Comparison of ENCODE assay signal across 12 mouse cellular contexts in genomic region chr10:60353241-60354002, GRCm38 (mm10). TPM values are rescaled to one million over a fixed set of nuclear protein-coding genes. Genes with fewer than 3 reads are reported as not detected.
DNase-seq lines count a peak whose midpoint lies in the region; ATAC-seq lines count a peak whose summit lies in the region.
"Had no signal": no experiment of that assay in that cellular context is flagged by ENCODE, and none has a peak within 500 bp of the region (broad histone marks: within the 10 kb centered on the region; RNA-seq: fewer than 3 reads in every experiment).

No protein-coding gene starts in this region.

- no peaks in the 10 kb centered on the region for H3K36me3 ChIP-seq in kidney, embryonic 15.5 days
- H3K36me3 ChIP-seq in embryonic facial prominence, embryonic 13.5 days = no peaks in the 10 kb centered on the region
- H3K36me3 ChIP-seq in liver, embryonic 11.5 days (ENCODE audit: control insufficient read depth, insufficient read depth, low read length) = no peaks in the 10 kb centered on the region
- no peaks in the 10 kb centered on the region for H3K36me3 ChIP-seq in forebrain, embryonic 14.5 days (ENCODE audit: control insufficient read depth, insufficient read depth, low read length)
- H3K36me3 ChIP-seq: lung, embryonic 15.5 days; neural tube, embryonic 12.5 days had no signal

- no peak overlapping the region for H3K4me2 ChIP-seq in kidney, embryonic 15.5 days
- no peak overlapping the region for H3K4me2 ChIP-seq in embryonic facial prominence, embryonic 13.5 days
- no peak overlapping the region for H3K4me2 ChIP-seq in liver, embryonic 11.5 days
- H3K4me2 ChIP-seq in forebrain, embryonic 14.5 days (ENCODE audit: low read length) = no peak overlapping the region
- H3K4me2 ChIP-seq: lung, embryonic 15.5 days; neural tube, embryonic 12.5 days had no signal

- H3K9me3 ChIP-seq in kidney, embryonic 15.5 days (replicated peaks) = no peaks in the 10 kb centered on the region
- no peaks in the 10 kb centered on the region for H3K9me3 ChIP-seq in embryonic facial prominence, embryonic 13.5 days
- no peaks in the 10 kb centered on the region for H3K9me3 ChIP-seq in liver, embryonic 11.5 days (ENCODE audit: control insufficient read depth, low read length)
- H3K9me3 ChIP-seq in forebrain, embryonic 14.5 days (replicated peaks; ENCODE audit: control insufficient read depth, low read length) = no peaks in the 10 kb centered on the region
- H3K9me3 ChIP-seq: lung, embryonic 15.5 days; neural tube, embryonic 12.5 days had no signal

- no peak for ATAC-seq in kidney, embryonic 15.5 days (replicated peaks; ENCODE audit: low FRiP score)
- no peak for ATAC-seq in embryonic facial prominence, embryonic 13.5 days (ENCODE audit: insufficient number of reproducible peaks, insufficient read depth, low FRiP score, low TSS enrichment, low read depth)
- no peak for ATAC-seq in liver, embryonic 11.5 days (replicated peaks; ENCODE audit: low FRiP score)
- ATAC-seq in forebrain, embryonic 14.5 days = no peak

- H3K27ac ChIP-seq in kidney, embryonic 15.5 days = 0 out of 2 replicates have a peak overlapping the region, but pooled peaks have one; percentile 13
- H3K27ac ChIP-seq in embryonic facial prominence, embryonic 13.5 days = peak overlapping the region; percentile 16; the same call in 1 of the 2 replicates
- H3K27ac ChIP-seq in liver, embryonic 11.5 days (ENCODE audit: low read depth, low read length) = no peak overlapping the region
- H3K27ac ChIP-seq in forebrain, embryonic 14.5 days (ENCODE audit: low read depth, low read length) = no peak overlapping the region
- H3K27ac ChIP-seq: neural tube, embryonic 12.5 days had no signal

- DNase-seq in kidney, adult 8-10 months = no peak
- peak; percentile 82 for DNase-seq in Muller cell, postnatal 12 days (ENCODE audit: inconsistent ontology term)
- peak; percentile 37 for DNase-seq in heart, postnatal 4 days
- no peak for DNase-seq in liver, embryonic 11.5 days (ENCODE audit: low spot score)
- DNase-seq in urinary bladder, adult 2 months (ENCODE audit: low spot score) = no peak
- DNase-seq in forebrain, embryonic 14.5 days (ENCODE audit: low spot score) = no peak
- DNase-seq: thymus, postnatal 4 days had no signal

- H3K4me3 ChIP-seq in kidney, embryonic 15.5 days (replicated peaks) = no peak overlapping the region
- no peak overlapping the region for H3K4me3 ChIP-seq in embryonic facial prominence, embryonic 13.5 days
- H3K4me3 ChIP-seq in liver, embryonic 11.5 days (ENCODE audit: low read depth, low read length) = no peak overlapping the region
- no peak overlapping the region for H3K4me3 ChIP-seq in forebrain, embryonic 14.5 days (ENCODE audit: low read depth, low read length)
- H3K4me3 ChIP-seq: lung, embryonic 15.5 days; neural tube, embryonic 12.5 days had no signal

- no peaks in the 10 kb centered on the region for H3K27me3 ChIP-seq in kidney, embryonic 15.5 days
- H3K27me3 ChIP-seq in embryonic facial prominence, embryonic 13.5 days = no peaks in the 10 kb centered on the region
- H3K27me3 ChIP-seq in liver, embryonic 11.5 days (replicated peaks; ENCODE audit: control insufficient read depth, insufficient read depth, low read length) = no peaks in the 10 kb centered on the region
- H3K27me3 ChIP-seq in forebrain, embryonic 14.5 days (replicated peaks; ENCODE audit: control insufficient read depth, insufficient read depth, low read length) = no peaks in the 10 kb centered on the region
- H3K27me3 ChIP-seq: lung, embryonic 15.5 days had no signal

- peaks cover 49% of the 10 kb centered on the region for H3K4me1 ChIP-seq in kidney, embryonic 15.5 days
- peaks cover 57% of the 10 kb centered on the region for H3K4me1 ChIP-seq in embryonic facial prominence, embryonic 13.5 days
- H3K4me1 ChIP-seq in liver, embryonic 11.5 days (replicated peaks; ENCODE audit: control insufficient read depth, insufficient read depth, low read length) = peaks cover 35% of the 10 kb centered on the region
- H3K4me1 ChIP-seq in forebrain, embryonic 14.5 days (ENCODE audit: control insufficient read depth, insufficient read depth, low read length) = peaks cover 9% of the 10 kb centered on the region

- 56% methylated on average over 5 of the region's 5 CpGs for WGBS in kidney, embryonic 15.5 days
- WGBS in embryonic facial prominence, embryonic 13.5 days = 55% methylated on average over 5 of the region's 5 CpGs
- 59% methylated on average over 5 of the region's 5 CpGs for WGBS in liver, embryonic 11.5 days
- 68% methylated on average over 5 of the region's 5 CpGs for WGBS in forebrain, embryonic 14.5 days

- no peak overlapping the region for H3K9ac ChIP-seq in kidney, embryonic 15.5 days
- no peak overlapping the region for H3K9ac ChIP-seq in embryonic facial prominence, embryonic 13.5 days
- H3K9ac ChIP-seq in liver, embryonic 11.5 days (ENCODE audit: low read depth, low read length) = no peak overlapping the region
- no peak overlapping the region for H3K9ac ChIP-seq in forebrain, embryonic 14.5 days (ENCODE audit: low read length)
- H3K9ac ChIP-seq: lung, embryonic 15.5 days; neural tube, embryonic 12.5 days had no signal

RNA-seq across cellular contexts. Expression of gene Vsir, which starts 6.8 kb away (rescaled TPM):
- 3.9 and 4.2 TPM in 2 replicates for polyA plus RNA-seq in kidney, embryonic 15.5 days (2015; fragmentation: Nextera tagmentation; extraction: Ambion mirVana)
- polyA plus RNA-seq in embryonic facial prominence, embryonic 13.5 days (2015; fragmentation: Nextera tagmentation; extraction: Ambion mirVana) = 1.5 and 1.9 TPM in 2 replicates
- 10 to 100 TPM; 11.1 to 15.0 TPM for total RNA-seq in heart, postnatal 4 days (2021)
- 5.4 and 6.3 TPM in 2 replicates for polyA plus RNA-seq in liver, embryonic 11.5 days (2014; fragmentation: Nextera tagmentation; extraction: Ambion mirVana)
- polyA plus RNA-seq in urinary bladder, adult 2 months (2012; rRNA removed) = 32.9 and 42.9 TPM in 2 replicates
- 2.1 and 2.3 TPM in 2 replicates for polyA plus RNA-seq in forebrain, embryonic 14.5 days (2014; fragmentation: Nextera tagmentation; extraction: Ambion mirVana)

RNA-seq across cellular contexts. Expression of gene Gm17455, which starts 46.1 kb away (rescaled TPM):
- 0.62 and 0.88 TPM in 2 replicates for polyA plus RNA-seq in kidney, embryonic 15.5 days (2015; fragmentation: Nextera tagmentation; extraction: Ambion mirVana)
- polyA plus RNA-seq in embryonic facial prominence, embryonic 13.5 days (2015; fragmentation: Nextera tagmentation; extraction: Ambion mirVana) = 1.9 and 2.0 TPM in 2 replicates
- total RNA-seq in heart, postnatal 4 days (2021) = not detected
- 0.44 TPM in 2 replicates for polyA plus RNA-seq in liver, embryonic 11.5 days (2014; fragmentation: Nextera tagmentation; extraction: Ambion mirVana)
- polyA plus RNA-seq in urinary bladder, adult 2 months (2012; rRNA removed) = 0.47 and 0.66 TPM in 2 replicates
- 5.8 and 6.9 TPM in 2 replicates for polyA plus RNA-seq in forebrain, embryonic 14.5 days (2014; fragmentation: Nextera tagmentation; extraction: Ambion mirVana)
- total RNA-seq: gastrocnemius, adult 8-10 months had no signal

Comparison
In these comparisons a context has a peak if more than half of its experiments do, and no peak if none do; other contexts are left out.
1. H3K27ac ChIP-seq: peak in kidney, embryonic 15.5 days (single experiment) and embryonic facial prominence, embryonic 13.5 days (single experiment); none in liver, embryonic 11.5 days (single experiment) and forebrain, embryonic 14.5 days (single experiment).
2. DNase-seq: peak in Muller cell, postnatal 12 days (single experiment) and heart, postnatal 4 days (single experiment); none in kidney, adult 8-10 months (0 of 2), liver, embryonic 11.5 days (single experiment), urinary bladder, adult 2 months (single experiment) and forebrain, embryonic 14.5 days (single experiment).